ENCODE assay signal across 23 mouse cellular contexts in genomic region chr4:151059566-151059965, GRCm38 (mm10). TPM values are rescaled to one million over a fixed set of nuclear protein-coding genes. Genes with fewer than 3 reads are reported as not detected.
"Had no signal": no experiment of that assay in that cellular context is flagged by ENCODE, and none has a peak within 500 bp of the region (broad histone marks: within the 10 kb centered on the region; RNA-seq: fewer than 3 reads in every experiment).

No protein-coding gene starts in this region.

- H3K4me2 ChIP-seq: neural tube, embryonic 13.5 days; neural tube, embryonic 15.5 days; stomach, embryonic 15.5 days had no signal

- H3K9me3 ChIP-seq: neural tube, embryonic 13.5 days; neural tube, embryonic 15.5 days; stomach, embryonic 15.5 days had no signal

- H3K27ac ChIP-seq: stomach, embryonic 15.5 days; stomach, postnatal 0 days had no signal

- H3K9ac ChIP-seq: neural tube, embryonic 15.5 days; stomach, embryonic 15.5 days had no signal

- H3K36me3 ChIP-seq: stomach, embryonic 15.5 days had no signal

- H3K27me3 ChIP-seq: neural tube, embryonic 13.5 days; neural tube, embryonic 15.5 days; stomach, embryonic 15.5 days had no signal

- H3K4me3 ChIP-seq: neural tube, embryonic 13.5 days; neural tube, embryonic 15.5 days; stomach, embryonic 15.5 days had no signal

- DNase-seq: retina, postnatal 1 day; right cerebral cortex, adult 18-20 months; right cerebral cortex, postnatal 14 days; right cerebral cortex, postnatal 25 days; right cerebral cortex, postnatal 4 days; spleen, adult 18-20 months; thymus, adult 18-20 months; thymus, adult 2 months; thymus, postnatal 14 days; thymus, postnatal 25 days; thymus, postnatal 36 days; thymus, postnatal 4 days had no signal

RNA-seq across cellular contexts. Expression of gene Gm13090, which starts 29.8 kb away (rescaled TPM):
- total RNA-seq: neutrophil, adult 5-6 weeks had no signal
- polyA plus RNA-seq: neural tube, embryonic 15.5 days; small intestine, adult 2 months; spleen, adult 2 months; stomach, embryonic 15.5 days; stomach, embryonic 16.5 days; stomach, postnatal 0 days; testis, adult 2 months; thymus, adult 2 months; thymus, postnatal 0 days; urinary bladder, adult 2 months had no signal
